Mouse (Mus musculus): ENCODE data around the gene Olfr93. TPM values are rescaled to one million over a fixed set of nuclear protein-coding genes. Genes with fewer than 3 reads are reported as not detected.

Olfr93 gene
- polyA plus RNA-seq, 1 experiment from 2014 or later, result not detected

DNA sequence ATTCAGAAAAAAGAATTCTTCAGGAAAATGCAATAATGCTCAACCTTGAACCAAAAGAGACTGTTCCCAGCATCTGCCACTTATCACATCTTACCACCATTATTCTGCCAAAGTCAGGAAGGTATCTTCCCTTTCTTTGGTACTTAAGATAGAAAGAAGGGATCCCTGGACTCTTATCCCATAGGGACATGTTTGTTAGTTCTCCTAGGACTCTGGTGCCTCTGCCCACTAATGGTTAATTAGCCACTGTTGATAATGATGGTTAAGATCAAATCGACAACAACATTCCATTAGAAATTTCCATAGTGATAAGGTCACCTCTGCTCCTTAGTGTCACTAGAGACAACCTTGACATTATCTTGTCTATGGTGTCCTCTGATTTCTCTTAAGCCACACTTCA lies 63.1 kb downstream of the Olfr93 start, which contains the start of gene Olfr91:
TSS of gene Olfr91 (minus strand) at position 101 of the 400 bp plus-strand sequence.
- Histone ChIP-seq H3K9me3 (no peaks in the 10 kb centered on the region), H3K9ac (no peak within 1 kb of the TSS), H3K4me3 (replicated peaks) (no peak within 1 kb of the TSS), H3K27me3 (replicated peaks) (no peaks in the 10 kb centered on the region), H3K4me1 (no peaks in the 10 kb centered on the region), H3K27ac (no peak within 1 kb of the TSS), H3K4me2 (no peak within 1 kb of the TSS), H3K36me3 (no peaks in the 10 kb centered on the region)
- 88% methylated on average over 1 of the region's 1 CpGs for WGBS
- no peak for ATAC-seq (ENCODE audit: insufficient read depth, low FRiP score, low read depth)

DNA sequence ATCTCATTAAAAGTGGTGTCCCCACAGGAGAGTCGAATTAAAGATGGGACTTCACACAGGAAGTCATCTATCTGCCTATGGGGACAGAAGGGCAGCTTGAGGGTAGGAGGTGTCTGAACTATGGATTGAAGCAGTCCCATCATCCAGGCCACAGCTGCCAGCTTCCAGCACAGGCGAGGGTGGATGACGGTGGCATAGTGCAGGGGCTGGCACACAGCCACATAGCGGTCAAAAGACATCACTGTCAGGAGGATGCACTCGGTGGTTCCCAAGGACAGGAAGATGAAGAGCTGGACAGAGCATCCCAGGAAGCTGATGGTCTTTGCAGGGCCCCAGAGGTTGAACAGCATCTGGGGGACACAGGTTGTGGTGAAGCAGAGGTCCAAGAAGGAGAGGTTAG lies 68.0 kb downstream of the Olfr93 start:
- H3K4me3 ChIP-seq (replicated peaks), result no peak overlapping the region
- no peak overlapping the region for H3K9ac ChIP-seq
- H3K9me3 ChIP-seq, result no peaks in the 10 kb centered on the region
- no peaks in the 10 kb centered on the region for H3K4me1 ChIP-seq
- 75% methylated on average over 5 of the region's 5 CpGs for WGBS
- H3K27me3 ChIP-seq (replicated peaks), result no peaks in the 10 kb centered on the region
- H3K36me3 ChIP-seq, result no peaks in the 10 kb centered on the region
- no peak overlapping the region for H3K27ac ChIP-seq
- no peak overlapping the region for H3K4me2 ChIP-seq
- no peak for ATAC-seq (ENCODE audit: insufficient read depth, low FRiP score, low read depth)

GRCm38 (mm10) chr17:37092198-37092597 lies 69.1 kb downstream of the Olfr93 start:
- H3K4me3 ChIP-seq (replicated peaks), result no peak overlapping the region
- H3K27me3 ChIP-seq (replicated peaks), result no peaks in the 10 kb centered on the region
- H3K9ac ChIP-seq, result no peak overlapping the region
- no peak overlapping the region for H3K4me2 ChIP-seq
- ATAC-seq (ENCODE audit: insufficient read depth, low FRiP score, low read depth), result no peak
- H3K4me1 ChIP-seq, result no peaks in the 10 kb centered on the region
- 61% methylated on average over 1 of the region's 1 CpGs for WGBS
- H3K27ac ChIP-seq, result no peak overlapping the region
- H3K36me3 ChIP-seq, result no peaks in the 10 kb centered on the region
- H3K9me3 ChIP-seq, result no peaks in the 10 kb centered on the region

Other genes with a start within 250 kb of the Olfr93 start
- 0.88 and 2.4 TPM in 2 replicates for gene Rnf39, start 218.6 kb downstream of the Olfr93 start, polyA plus RNA-seq (2015; fragmentation: Nextera tagmentation; extraction: Ambion mirVana)
- gene Ppp1r11, start 209.8 kb downstream of the Olfr93 start, polyA plus RNA-seq (2015; fragmentation: Nextera tagmentation; extraction: Ambion mirVana), result 102 and 116 TPM in 2 replicates
- gene Znrd1, start 202.9 kb downstream of the Olfr93 start, polyA plus RNA-seq (2015; fragmentation: Nextera tagmentation; extraction: Ambion mirVana), result 75.9 and 77.4 TPM in 2 replicates
- gene Znrd1as, start 202.9 kb downstream of the Olfr93 start, polyA plus RNA-seq (2015; fragmentation: Nextera tagmentation; extraction: Ambion mirVana), result 5.6 and 6.1 TPM in 2 replicates
- gene 2410137M14Rik, start 180.3 kb downstream of the Olfr93 start, polyA plus RNA-seq (2015; fragmentation: Nextera tagmentation; extraction: Ambion mirVana), result not detected in 2 replicates
- gene H2-M5, start 172.0 kb downstream of the Olfr93 start, polyA plus RNA-seq (2015; fragmentation: Nextera tagmentation; extraction: Ambion mirVana), result 0.27 and 0.37 TPM in 2 replicates
- 60.0 and 63.7 TPM in 2 replicates for gene Zfp57, start 160.3 kb downstream of the Olfr93 start, polyA plus RNA-seq (2015; fragmentation: Nextera tagmentation; extraction: Ambion mirVana)
- gene Mog, start 138.1 kb downstream of the Olfr93 start, polyA plus RNA-seq (2015; fragmentation: Nextera tagmentation; extraction: Ambion mirVana), result 0.10 and 0.13 TPM in 2 replicates
- gene Gabbr1, start 115.5 kb downstream of the Olfr93 start, polyA plus RNA-seq (2015; fragmentation: Nextera tagmentation; extraction: Ambion mirVana), result 8.6 and 11.2 TPM in 2 replicates
- not detected in 2 replicates for gene Olfr90, start 73.0 kb downstream of the Olfr93 start, polyA plus RNA-seq (2015; fragmentation: Nextera tagmentation; extraction: Ambion mirVana)
- gene Olfr91, start 63.2 kb downstream of the Olfr93 start, polyA plus RNA-seq (2015; fragmentation: Nextera tagmentation; extraction: Ambion mirVana), result not detected in 2 replicates
- not detected in 2 replicates for gene Olfr92, start 41.4 kb downstream of the Olfr93 start, polyA plus RNA-seq (2015; fragmentation: Nextera tagmentation; extraction: Ambion mirVana)
- gene Ubd, start 32.4 kb upstream of the Olfr93 start, polyA plus RNA-seq (2015; fragmentation: Nextera tagmentation; extraction: Ambion mirVana), result not detected in 2 replicates
- gene Olfr94, start 39.5 kb upstream of the Olfr93 start, polyA plus RNA-seq (2015; fragmentation: Nextera tagmentation; extraction: Ambion mirVana), result not detected in 2 replicates
- not detected in 2 replicates for gene Olfr95, start 51.6 kb upstream of the Olfr93 start, polyA plus RNA-seq (2015; fragmentation: Nextera tagmentation; extraction: Ambion mirVana)
- not detected in 2 replicates for gene Olfr96, start 58.7 kb upstream of the Olfr93 start, polyA plus RNA-seq (2015; fragmentation: Nextera tagmentation; extraction: Ambion mirVana)
- gene Olfr97, start 75.8 kb upstream of the Olfr93 start, polyA plus RNA-seq (2015; fragmentation: Nextera tagmentation; extraction: Ambion mirVana), result not detected in 2 replicates
- not detected in 2 replicates for gene Olfr98, start 102.3 kb upstream of the Olfr93 start, polyA plus RNA-seq (2015; fragmentation: Nextera tagmentation; extraction: Ambion mirVana)
- gene H2-M3, start 108.7 kb upstream of the Olfr93 start, polyA plus RNA-seq (2015; fragmentation: Nextera tagmentation; extraction: Ambion mirVana), result 4.2 and 4.9 TPM in 2 replicates
- not detected in 2 replicates for gene Olfr99, start 122.0 kb upstream of the Olfr93 start, polyA plus RNA-seq (2015; fragmentation: Nextera tagmentation; extraction: Ambion mirVana)
- gene Olfr101, start 142.8 kb upstream of the Olfr93 start, polyA plus RNA-seq (2015; fragmentation: Nextera tagmentation; extraction: Ambion mirVana), result not detected in 2 replicates
- gene Olfr102, start 155.6 kb upstream of the Olfr93 start, polyA plus RNA-seq (2015; fragmentation: Nextera tagmentation; extraction: Ambion mirVana), result not detected in 2 replicates
- not detected in 2 replicates for gene Olfr103, start 178.2 kb upstream of the Olfr93 start, polyA plus RNA-seq (2015; fragmentation: Nextera tagmentation; extraction: Ambion mirVana)
- not detected in 2 replicates for gene Olfr104-ps, start 198.1 kb upstream of the Olfr93 start, polyA plus RNA-seq (2015; fragmentation: Nextera tagmentation; extraction: Ambion mirVana)
- not detected in 2 replicates for gene Olfr105-ps, start 217.5 kb upstream of the Olfr93 start, polyA plus RNA-seq (2015; fragmentation: Nextera tagmentation; extraction: Ambion mirVana)
- gene Olfr106-ps, start 228.9 kb upstream of the Olfr93 start, polyA plus RNA-seq (2015; fragmentation: Nextera tagmentation; extraction: Ambion mirVana), result not detected in 2 replicates
- not detected in 2 replicates for gene Olfr107, start 237.7 kb upstream of the Olfr93 start, polyA plus RNA-seq (2015; fragmentation: Nextera tagmentation; extraction: Ambion mirVana)

Measured in stomach, embryonic 15.5 days (tissue).